Mouse (Mus musculus) left cerebral cortex, adult 2 months (tissue): ENCODE data around the gene Ctdspl. TPM values are rescaled to one million over a fixed set of nuclear protein-coding genes. Genes with fewer than 3 reads are reported as not detected.

Source experiments
- DNase-seq, 2 experiments: peaks; one replicate each; pipeline ENCODE4 v3.0.0; 2021 to 2022; ENCODE audit warnings: low spot score in 2 of 2, mixed read lengths in 1 of 2; ENCODE audit errors: extremely low spot score in 1 of 2
- H3K27ac ChIP-seq: fragments of 200-600 bp; 2 replicates; pipeline ENCODE4 v1.8.1; 2022
- H3K4me3 ChIP-seq: fragments of 200-600 bp; 2 replicates; pipeline ENCODE4 v1.8.1; 2022
- CTCF ChIP-seq: fragments of 200-600 bp; IDR thresholded peaks from 2 replicates; pipeline ENCODE4 v1.8.1; 2022; ENCODE audit warnings: antibody characterized with exemption, mild to moderate bottlenecking, moderate library complexity
- intact Hi-C: fragments of 180-260 bp; cut with DNase I; formaldehyde crosslinking; loops from one replicate; pipeline ENCODE4 v1.15.1; 2025
- total RNA-seq, 2 experiments: library from RNA; stranded (reverse); gene quantifications; 2 replicates each; pipeline ENCODE4 v1.2.3; 2021

Gene Ctdspl
- total RNA-seq, 2 experiments from 2014 or later = 33.9 to 37.5 TPM

GRCm38 (mm10) chr9:118921926-118922325, 4.3 kb upstream of the Ctdspl start:
- no peak for DNase-seq
- TF ChIP-seq CTCF = no peak
- no peak overlapping the region for H3K4me3 ChIP-seq
- intact Hi-C loops = loop anchor here (2.0 to 10.0 kb wide), 2 partner anchors 107 to 403 kb away; partner anchors contain the start of gene Oxsr1
- peak overlapping the region; percentile 83 for H3K27ac ChIP-seq

GRCm38 (mm10) chr9:118924554-118925085, 1.6 kb upstream of the Ctdspl start:
- Histone ChIP-seq H3K4me3 (no peak overlapping the region; the same call in 1 of the 2 replicates), H3K27ac (no peak overlapping the region)
- intact Hi-C loops = loop anchor here (1.0 to 10.0 kb wide), 2 partner anchors 105 to 400 kb away; partner anchors contain the start of gene Oxsr1
- TF ChIP-seq CTCF = no peak
- no peak for DNase-seq

GRCm38 (mm10) chr9:118925286-118926110, 755 bp upstream of the Ctdspl start:
- peak overlapping the region; percentile 94 for H3K27ac ChIP-seq
- peak; percentile 90 to 94 for DNase-seq
- no peak for TF ChIP-seq CTCF
- intact Hi-C loops = loop anchor here (1.0 to 10.0 kb wide), 3 partner anchors 27 to 399 kb away; partner anchors contain the start of gene Oxsr1
- H3K4me3 ChIP-seq = peak overlapping the region; percentile 81

- DNase-seq = peak; percentile 77 to 84
- H3K4me3 ChIP-seq = peak overlapping the region; percentile 81
- TF ChIP-seq CTCF = no peak
- intact Hi-C loops = loop anchor here (1.0 to 10.0 kb wide), 3 partner anchors 26 to 398 kb away; partner anchors contain the start of gene Oxsr1
- peak overlapping the region; percentile 92 for H3K27ac ChIP-seq
Measured at GRCm38 (mm10) chr9:118926688-118927321, 552 bp downstream of the Ctdspl start.

- Histone ChIP-seq H3K27ac (peak overlapping the region; percentile 92), H3K4me3 (peak overlapping the region; percentile 53)
- intact Hi-C loops = loop anchor here (1.0 to 10.0 kb wide), 3 partner anchors 25 to 397 kb away; partner anchors contain the start of gene Oxsr1
- no peak for TF ChIP-seq CTCF
- peak in 1 of 2 experiments; percentile 42 for DNase-seq
Measured at GRCm38 (mm10) chr9:118927501-118927900, 1.2 kb downstream of the Ctdspl start.

- no peak for TF ChIP-seq CTCF
- intact Hi-C loops = loop anchor here (10.0 kb wide), 1 partner anchor 397 kb away; the partner anchor contains the start of gene Oxsr1
- DNase-seq = no peak
- Histone ChIP-seq H3K4me3 (peak overlapping the region; percentile 53), H3K27ac (peak overlapping the region; percentile 92)
Measured at GRCm38 (mm10) chr9:118928007-118928406, 1.8 kb downstream of the Ctdspl start.

- intact Hi-C loops = loop anchor here (10.0 kb wide), 1 partner anchor 396 kb away; the partner anchor contains the start of gene Oxsr1
- peak overlapping the region; percentile 53 for H3K4me3 ChIP-seq
- no peak for DNase-seq
- peak overlapping the region; percentile 92 for H3K27ac ChIP-seq
- TF ChIP-seq CTCF = no peak
Measured at GRCm38 (mm10) chr9:118928656-118929055, 2.4 kb downstream of the Ctdspl start.

GRCm38 (mm10) chr9:118930611-118931010, 4.4 kb downstream of the Ctdspl start:
- Histone ChIP-seq H3K4me3 (no peak overlapping the region), H3K27ac (no peak overlapping the region)
- no peak for DNase-seq
- no peak for TF ChIP-seq CTCF
- intact Hi-C loops = no loop called here

GRCm38 (mm10) chr9:118933800-118934199, 7.5 kb downstream of the Ctdspl start:
- intact Hi-C loops = no loop called here
- DNase-seq = no peak
- H3K27ac ChIP-seq = no peak overlapping the region
- no peak overlapping the region for H3K4me3 ChIP-seq
- TF ChIP-seq CTCF = peak; percentile 5; the same call in 1 of the 2 replicates

- no peak for TF ChIP-seq CTCF
- no peak for DNase-seq
- H3K4me3 ChIP-seq = no peak overlapping the region
- intact Hi-C loops = no loop called here
- no peak overlapping the region for H3K27ac ChIP-seq
Measured at GRCm38 (mm10) chr9:118934319-118934718, 8.1 kb downstream of the Ctdspl start.

- intact Hi-C loops = no loop called here
- TF ChIP-seq CTCF = no peak
- Histone ChIP-seq H3K27ac (no peak overlapping the region), H3K4me3 (no peak overlapping the region)
- no peak for DNase-seq
Measured at GRCm38 (mm10) chr9:118935098-118935497, 8.8 kb downstream of the Ctdspl start.

GRCm38 (mm10) chr9:118936071-118936470, 9.8 kb downstream of the Ctdspl start:
- intact Hi-C loops = no loop called here
- Histone ChIP-seq H3K4me3 (peak overlapping the region; percentile 13; the same call in 1 of the 2 replicates), H3K27ac (peak overlapping the region; percentile 13; the same call in 1 of the 2 replicates)
- no peak for DNase-seq
- no peak for TF ChIP-seq CTCF
